Mouse (Mus musculus) thymus, adult 2 months (tissue): Measurements from ENCODE around the gene Tbpl2.

Experiments used
- CTCF ChIP-seq: fragments of 200-500 bp; IDR thresholded peaks from 2 replicates; pipeline ENCODE4 v1.5.1; 2012; ENCODE audit warnings: mild to moderate bottlenecking, control low read depth, low read length, moderate library complexity, borderline replicate concordance; ENCODE audit not compliant: control insufficient read depth, poor library complexity, insufficient read depth; ENCODE audit errors: extremely low read depth
- POLR2A ChIP-seq: fragments of 200-500 bp; IDR thresholded peaks from 2 replicates; pipeline ENCODE4 v1.6.1; 2012; ENCODE audit warnings: mild to moderate bottlenecking, low read length, control low read depth, moderate library complexity; ENCODE audit not compliant: control insufficient read depth, poor library complexity, insufficient read depth; ENCODE audit errors: extremely low read depth

DNA sequence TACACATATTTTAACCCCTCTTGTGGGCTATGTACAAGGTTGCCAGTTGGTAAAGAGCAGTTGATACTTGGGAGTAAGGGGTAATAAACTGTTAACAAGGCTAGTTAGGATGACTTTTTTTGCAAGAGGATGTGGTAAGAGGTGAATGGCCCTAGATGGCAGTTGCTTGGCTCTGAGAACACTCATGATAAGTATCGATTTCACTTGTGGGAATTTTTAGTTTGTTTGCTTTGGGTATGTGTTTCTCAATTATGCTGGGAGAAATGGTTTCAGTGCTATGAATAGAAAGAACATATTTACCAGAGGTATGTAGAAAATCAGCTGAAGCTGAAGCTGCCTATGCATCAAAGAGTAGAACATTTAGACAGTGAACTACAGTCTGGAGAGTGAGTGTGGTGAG is 53.5 kb downstream of the Tbpl2 start:
- TF ChIP-seq CTCF (no peak), POLR2A (no peak)
